Mouse (Mus musculus): ENCODE results near the gene Selenom. TPM values are rescaled to one million over a fixed set of nuclear protein-coding genes. Genes with fewer than 3 reads are reported as not detected.

The Selenom gene
- polyA plus RNA-seq, 1 experiment from 2014 or later, result 283 TPM

GRCm38 (mm10) chr11:3496756-3497155 lies 17.7 kb upstream of the Selenom start:
- Histone ChIP-seq H3K4me2 (replicated peaks; ENCODE audit: low read depth) (no peak overlapping the region), H3K27ac (ENCODE audit: low read depth, low read length) (no peak overlapping the region), H3K9me3 (ENCODE audit: control insufficient read depth) (no peaks in the 10 kb centered on the region), H3K4me1 (replicated peaks; ENCODE audit: control insufficient read depth, insufficient read depth, low read length) (no peaks in the 10 kb centered on the region), H3K9ac (ENCODE audit: low read depth, low read length) (no peak overlapping the region), H3K36me3 (ENCODE audit: control insufficient read depth, insufficient read depth) (0 out of 2 replicates have a peak, but pooled peaks cover 3% of the 10 kb centered on the region), H3K4me3 (ENCODE audit: low read depth, low read length) (no peak overlapping the region), H3K27me3 (replicated peaks; ENCODE audit: control insufficient read depth, insufficient read depth, low read length) (no peaks in the 10 kb centered on the region)
- ATAC-seq, result peak; percentile 58
- 56% methylated on average over 5 of the region's 5 CpGs for WGBS
- no peak for TF ChIP-seq CTCF (IDR thresholded peaks at IDR 0.05; ENCODE audit: low read depth)

DNA sequence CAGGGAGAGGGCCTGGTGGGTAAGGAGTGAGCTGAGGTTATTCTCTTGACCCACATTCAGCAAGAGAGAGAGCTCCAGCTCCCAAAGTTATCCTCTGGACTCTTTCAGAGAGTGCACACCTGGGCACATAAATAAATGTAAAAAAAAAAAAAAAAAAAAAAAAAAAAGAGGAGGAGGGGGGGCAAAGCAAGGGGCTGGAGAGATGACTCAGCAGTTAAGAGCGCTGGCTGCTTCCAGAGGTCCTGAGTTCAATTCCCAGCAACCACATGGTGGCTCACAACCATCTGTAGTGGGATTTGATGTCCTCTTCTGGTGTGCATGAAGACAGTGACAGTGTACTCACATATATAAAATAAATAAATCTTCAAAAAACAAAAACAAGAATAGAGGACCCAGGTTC lies 17.2 kb upstream of the Selenom start:
- no peak overlapping the region for H3K4me2 ChIP-seq (replicated peaks; ENCODE audit: low read depth)
- no peaks in the 10 kb centered on the region for H3K27me3 ChIP-seq (replicated peaks; ENCODE audit: control insufficient read depth, insufficient read depth, low read length)
- no peaks in the 10 kb centered on the region for H3K4me1 ChIP-seq (replicated peaks; ENCODE audit: control insufficient read depth, insufficient read depth, low read length)
- no peak for ATAC-seq
- H3K4me3 ChIP-seq (ENCODE audit: low read depth, low read length), result no peak overlapping the region
- no peak overlapping the region for H3K27ac ChIP-seq (ENCODE audit: low read depth, low read length)
- TF ChIP-seq CTCF (IDR thresholded peaks at IDR 0.05; ENCODE audit: low read depth), result no peak
- H3K36me3 ChIP-seq (ENCODE audit: control insufficient read depth, insufficient read depth), result 0 out of 2 replicates have a peak, but pooled peaks cover 9% of the 10 kb centered on the region
- H3K9me3 ChIP-seq (ENCODE audit: control insufficient read depth), result no peaks in the 10 kb centered on the region
- WGBS, result 94% methylated on average over 1 of the region's 1 CpGs
- no peak overlapping the region for H3K9ac ChIP-seq (ENCODE audit: low read depth, low read length)

GRCm38 (mm10) chr11:3502057-3502456 lies 12.4 kb upstream of the Selenom start:
- no peaks in the 10 kb centered on the region for H3K27me3 ChIP-seq (replicated peaks; ENCODE audit: control insufficient read depth, insufficient read depth, low read length)
- no peak for TF ChIP-seq CTCF (IDR thresholded peaks at IDR 0.05; ENCODE audit: low read depth)
- 80% methylated on average over 17 of the region's 17 CpGs for WGBS

DNA sequence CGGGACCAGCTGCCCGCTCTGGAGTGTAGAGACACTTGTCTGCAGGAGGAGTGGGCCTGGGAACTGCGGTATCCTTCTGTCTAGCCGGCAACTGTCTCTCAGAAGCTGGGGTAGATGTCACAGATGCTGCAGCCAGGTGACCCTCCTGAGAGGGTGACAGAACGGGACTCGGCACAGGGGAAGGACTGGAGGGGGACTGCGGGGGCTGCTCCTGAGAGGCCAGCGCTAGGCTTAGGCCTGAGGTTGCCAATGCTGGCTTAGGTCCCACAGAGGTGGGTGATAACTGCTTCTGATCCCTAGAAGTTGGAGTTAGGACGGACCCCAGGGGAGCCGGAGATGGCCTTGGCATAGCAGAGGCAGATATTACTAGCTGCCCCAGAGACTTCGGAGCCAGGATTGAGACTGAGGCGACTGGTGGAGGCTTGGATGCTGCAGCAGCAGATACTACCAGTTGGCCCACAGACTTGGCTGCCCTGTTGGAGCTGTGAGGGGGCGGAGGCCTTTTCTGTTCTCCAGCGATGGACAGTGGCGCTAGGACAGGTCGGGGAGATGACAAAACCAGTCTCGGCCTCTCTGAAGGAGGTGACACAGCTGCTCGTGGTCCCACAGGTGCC lies 11.9 kb upstream of the Selenom start:
- H3K27ac ChIP-seq (ENCODE audit: low read depth, low read length), result no peak overlapping the region
- 0 out of 2 replicates have a peak, but pooled peaks cover 4% of the 10 kb centered on the region for H3K4me1 ChIP-seq (replicated peaks; ENCODE audit: control insufficient read depth, insufficient read depth, low read length)
- WGBS, result 87% methylated on average over 18 of the region's 18 CpGs
- no peak for TF ChIP-seq CTCF (IDR thresholded peaks at IDR 0.05; ENCODE audit: low read depth)
- ATAC-seq, result no peak
- 0 out of 2 replicates have a peak, but pooled peaks cover 11% of the 10 kb centered on the region for H3K36me3 ChIP-seq (ENCODE audit: control insufficient read depth, insufficient read depth)
- H3K4me2 ChIP-seq (replicated peaks; ENCODE audit: low read depth), result no peak overlapping the region
- no peak overlapping the region for H3K9ac ChIP-seq (ENCODE audit: low read depth, low read length)
- H3K27me3 ChIP-seq (replicated peaks; ENCODE audit: control insufficient read depth, insufficient read depth, low read length), result no peaks in the 10 kb centered on the region
- no peak overlapping the region for H3K4me3 ChIP-seq (ENCODE audit: low read depth, low read length)
- no peaks in the 10 kb centered on the region for H3K9me3 ChIP-seq (ENCODE audit: control insufficient read depth)

More at GRCm38 (mm10) chr11:3502057-3502456, 12.4 kb upstream of the Selenom start:
- H3K36me3 ChIP-seq (ENCODE audit: control insufficient read depth, insufficient read depth), result 0 out of 2 replicates have a peak, but pooled peaks cover 11% of the 10 kb centered on the region
- no peak for ATAC-seq
- H3K9ac ChIP-seq (ENCODE audit: low read depth, low read length), result no peak overlapping the region
- H3K4me2 ChIP-seq (replicated peaks; ENCODE audit: low read depth), result no peak overlapping the region
- no peak overlapping the region for H3K4me3 ChIP-seq (ENCODE audit: low read depth, low read length)
- H3K27ac ChIP-seq (ENCODE audit: low read depth, low read length), result no peak overlapping the region
- H3K4me1 ChIP-seq (replicated peaks; ENCODE audit: control insufficient read depth, insufficient read depth, low read length), result 0 out of 2 replicates have a peak, but pooled peaks cover 4% of the 10 kb centered on the region
- no peaks in the 10 kb centered on the region for H3K9me3 ChIP-seq (ENCODE audit: control insufficient read depth)

DNA sequence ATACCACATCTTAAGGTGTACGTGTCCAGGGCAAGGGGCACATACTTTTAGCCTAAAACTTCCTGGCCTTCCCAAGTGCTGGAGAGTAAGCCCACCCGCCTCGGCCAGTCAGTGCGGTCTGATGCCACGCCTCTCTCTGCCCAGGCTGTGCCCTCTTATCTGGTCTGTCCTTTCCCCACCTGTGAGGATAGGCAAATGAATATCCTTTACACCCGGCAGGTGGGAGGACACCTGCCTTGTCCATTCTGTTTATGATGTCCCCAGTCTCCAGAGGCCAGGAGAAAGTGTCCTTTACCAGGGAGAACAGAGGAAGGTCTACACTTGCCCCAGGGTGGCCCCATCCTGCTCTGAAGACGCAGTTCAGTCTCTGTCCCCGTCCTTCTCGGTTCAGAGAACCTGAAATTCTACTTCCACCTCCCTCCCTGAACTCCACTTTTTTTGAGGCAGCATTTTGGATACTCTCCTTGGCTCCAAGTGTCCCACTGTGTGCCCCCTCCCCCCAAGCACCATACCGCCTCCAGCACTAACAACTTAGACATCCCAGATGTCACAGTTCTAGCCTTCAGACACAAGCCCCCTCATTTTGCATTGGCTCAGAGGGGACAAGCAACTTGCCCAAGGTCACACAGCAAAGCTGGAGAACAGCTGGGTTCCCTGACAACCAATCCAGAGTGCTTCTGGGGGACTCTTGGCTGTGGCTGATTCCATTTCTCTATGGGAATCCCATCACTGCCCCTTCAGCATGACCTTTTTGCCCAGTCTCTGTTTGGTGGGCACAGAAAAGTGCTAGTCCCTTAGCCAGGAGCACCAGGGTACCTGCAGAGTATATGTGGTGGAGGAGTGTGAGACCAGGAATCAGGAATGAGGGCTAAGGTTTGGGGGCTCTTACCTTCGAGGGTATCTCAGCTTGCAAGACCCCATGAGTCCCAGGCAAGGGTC lies 10.5 kb upstream of the Selenom start:
- ATAC-seq, result 0 out of 2 replicates have a peak, but pooled peaks have one; percentile 2
- 34% methylated on average over 11 of the region's 11 CpGs for WGBS
- H3K9ac ChIP-seq (ENCODE audit: low read depth, low read length), result peak overlapping the region; percentile 57
- H3K9me3 ChIP-seq (ENCODE audit: control insufficient read depth), result no peaks in the 10 kb centered on the region
- no peak for TF ChIP-seq CTCF (IDR thresholded peaks at IDR 0.05; ENCODE audit: low read depth)
- H3K4me1 ChIP-seq (replicated peaks; ENCODE audit: control insufficient read depth, insufficient read depth, low read length), result peaks cover 6% of the 10 kb centered on the region; the same call in 1 of the 2 replicates
- 0 out of 2 replicates have a peak, but pooled peaks cover 11% of the 10 kb centered on the region for H3K36me3 ChIP-seq (ENCODE audit: control insufficient read depth, insufficient read depth)
- H3K4me3 ChIP-seq (ENCODE audit: low read depth, low read length), result peak overlapping the region; percentile 46
- no peaks in the 10 kb centered on the region for H3K27me3 ChIP-seq (replicated peaks; ENCODE audit: control insufficient read depth, insufficient read depth, low read length)
- peak overlapping the region; percentile 76 for H3K4me2 ChIP-seq (replicated peaks; ENCODE audit: low read depth)
- peak overlapping the region; percentile 46 for H3K27ac ChIP-seq (ENCODE audit: low read depth, low read length)

DNA sequence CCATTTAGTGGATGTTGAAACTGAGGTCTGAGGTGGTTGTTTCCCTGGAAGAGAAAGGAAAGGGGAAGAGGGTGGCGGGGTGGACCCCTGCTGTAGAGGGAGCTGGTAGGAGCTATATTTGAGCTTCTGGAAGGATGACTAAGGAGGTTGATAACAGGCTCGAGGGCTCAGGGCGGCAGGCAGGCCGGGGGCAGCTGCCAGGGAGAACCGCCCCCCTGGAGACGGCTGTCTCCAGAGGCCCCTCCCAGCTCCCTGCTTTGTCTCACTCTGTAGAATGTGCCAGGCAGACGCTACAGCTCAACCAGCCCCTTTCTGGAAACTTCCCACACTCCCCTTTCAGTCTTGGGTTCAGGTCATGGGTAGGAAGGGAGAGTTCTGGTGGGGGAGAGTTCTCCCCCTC lies 6.3 kb upstream of the Selenom start:
- Histone ChIP-seq H3K9ac (ENCODE audit: low read depth, low read length) (no peak overlapping the region), H3K4me1 (replicated peaks; ENCODE audit: control insufficient read depth, insufficient read depth, low read length) (peaks cover 9% of the 10 kb centered on the region; the same call in 1 of the 2 replicates), H3K9me3 (ENCODE audit: control insufficient read depth) (no peaks in the 10 kb centered on the region), H3K4me2 (replicated peaks; ENCODE audit: low read depth) (no peak overlapping the region), H3K4me3 (ENCODE audit: low read depth, low read length) (no peak overlapping the region), H3K36me3 (ENCODE audit: control insufficient read depth, insufficient read depth) (no peaks in the 10 kb centered on the region), H3K27me3 (replicated peaks; ENCODE audit: control insufficient read depth, insufficient read depth, low read length) (no peaks in the 10 kb centered on the region), H3K27ac (ENCODE audit: low read depth, low read length) (no peak overlapping the region)
- 29% methylated on average over 7 of the region's 7 CpGs for WGBS
- TF ChIP-seq CTCF (IDR thresholded peaks at IDR 0.05; ENCODE audit: low read depth), result no peak
- no peak for ATAC-seq

All from intestine, postnatal 0 days (tissue).